Mouse (Mus musculus) cerebellum, adult 2 months (tissue): Measurements from ENCODE around the gene Rph3al.

Experiments
- CTCF ChIP-seq: fragments of 200-500 bp; IDR thresholded peaks from 2 replicates; pipeline ENCODE4 v1.5.1; 2011; ENCODE audit warnings: low read depth, mild to moderate bottlenecking, control low read depth, low read length, moderate library complexity, borderline replicate concordance; ENCODE audit not compliant: insufficient read depth
- POLR2A ChIP-seq: fragments of 200-500 bp; IDR thresholded peaks from 2 replicates; pipeline ENCODE4 v1.6.1; 2011; ENCODE audit warnings: low read length, control low read depth, borderline replicate concordance; ENCODE audit not compliant: insufficient read depth

- TF ChIP-seq CTCF = no peak
- TF ChIP-seq POLR2A = no peak
Observed at GRCm38 (mm10) chr11:75938379-75938906, at the start of gene Rph3al.
